In genomic region chr4:135839293-135840011, GRCm38 (mm10) we compare ENCODE assay signal across 20 mouse cellular contexts. TPM values are rescaled to one million over a fixed set of nuclear protein-coding genes. Genes with fewer than 3 reads are reported as not detected.
DNase-seq lines count a peak whose midpoint lies in the region; ATAC-seq lines count a peak whose summit lies in the region.
"Had no signal": no experiment of that assay in that cellular context is flagged by ENCODE, and none has a peak within 500 bp of the region (broad histone marks: within the 10 kb centered on the region; RNA-seq: fewer than 3 reads in every experiment).

No protein-coding gene starts in this region.

- H3K9ac ChIP-seq in limb, embryonic 12.5 days (replicated peaks), result no peak overlapping the region
- H3K9ac ChIP-seq in heart, embryonic 12.5 days, result no peak overlapping the region; the same call in 1 of the 2 replicates
- H3K9ac ChIP-seq: hindbrain, embryonic 14.5 days; limb, embryonic 15.5 days; liver, postnatal 0 days had no signal

- no peak overlapping the region for H3K4me3 ChIP-seq in limb, embryonic 12.5 days (replicated peaks)
- H3K4me3 ChIP-seq in limb, embryonic 10.5 days, result no peak overlapping the region
- H3K4me3 ChIP-seq in heart, embryonic 12.5 days, result no peak overlapping the region
- H3K4me3 ChIP-seq: erythroblast, embryonic 14.5 days; limb, embryonic 15.5 days; midbrain, embryonic 10.5 days had no signal

- 0 out of 2 replicates have a peak overlapping the region, but pooled peaks have one; percentile 41 for H3K27ac ChIP-seq in limb, embryonic 12.5 days
- H3K27ac ChIP-seq in limb, embryonic 10.5 days, result no peak overlapping the region
- H3K27ac ChIP-seq in heart, embryonic 12.5 days (ENCODE audit: poor library complexity, severe bottlenecking), result peak overlapping the region; percentile 85
- H3K27ac ChIP-seq: hindbrain, embryonic 14.5 days; limb, embryonic 15.5 days; midbrain, embryonic 10.5 days had no signal

- H3K9me3 ChIP-seq in limb, embryonic 12.5 days, result no peaks in the 10 kb centered on the region
- H3K9me3 ChIP-seq in limb, embryonic 10.5 days (replicated peaks), result no peaks in the 10 kb centered on the region
- 0 out of 2 replicates have a peak, but pooled peaks cover 6% of the 10 kb centered on the region for H3K9me3 ChIP-seq in heart, embryonic 12.5 days (replicated peaks)
- H3K9me3 ChIP-seq: limb, embryonic 15.5 days; midbrain, embryonic 10.5 days had no signal

- H3K4me1 ChIP-seq in limb, embryonic 12.5 days (replicated peaks), result no peaks in the 10 kb centered on the region
- peaks cover 5% of the 10 kb centered on the region; the same call in 1 of the 2 replicates for H3K4me1 ChIP-seq in limb, embryonic 10.5 days
- peaks cover 23% of the 10 kb centered on the region for H3K4me1 ChIP-seq in heart, embryonic 12.5 days (replicated peaks)

- no peaks in the 10 kb centered on the region for H3K27me3 ChIP-seq in limb, embryonic 12.5 days
- no peaks in the 10 kb centered on the region for H3K27me3 ChIP-seq in limb, embryonic 10.5 days (ENCODE audit: low read depth, poor library complexity, severe bottlenecking)
- H3K27me3 ChIP-seq in heart, embryonic 12.5 days (replicated peaks), result no peaks in the 10 kb centered on the region
- H3K27me3 ChIP-seq: limb, embryonic 15.5 days had no signal

- H3K4me2 ChIP-seq in limb, embryonic 12.5 days, result no peak overlapping the region
- H3K4me2 ChIP-seq in heart, embryonic 12.5 days, result peak overlapping the region; percentile 3; the same call in 1 of the 2 replicates
- H3K4me2 ChIP-seq: hindbrain, embryonic 14.5 days; limb, embryonic 15.5 days had no signal

- WGBS in limb, embryonic 12.5 days, result 81% methylated on average over 21 of the region's 21 CpGs
- WGBS in limb, embryonic 10.5 days, result 86% methylated on average over 21 of the region's 21 CpGs
- WGBS in heart, embryonic 12.5 days, result 53% methylated on average over 21 of the region's 21 CpGs

- no peak for ATAC-seq in limb, embryonic 12.5 days (ENCODE audit: insufficient number of reproducible peaks, insufficient read depth, low FRiP score, low TSS enrichment, low read depth)
- peak; percentile 39; the same call in 1 of the 2 replicates for ATAC-seq in heart, embryonic 12.5 days (ENCODE audit: insufficient number of reproducible peaks, low FRiP score)
- ATAC-seq: forebrain, embryonic 16.5 days; intestine, postnatal 0 days; liver, postnatal 0 days had no signal

- no peaks in the 10 kb centered on the region for H3K36me3 ChIP-seq in limb, embryonic 12.5 days
- no peaks in the 10 kb centered on the region for H3K36me3 ChIP-seq in limb, embryonic 10.5 days
- no peaks in the 10 kb centered on the region for H3K36me3 ChIP-seq in heart, embryonic 12.5 days
- H3K36me3 ChIP-seq: limb, embryonic 15.5 days; midbrain, embryonic 10.5 days had no signal

- peak; percentile 58 for DNase-seq in gastrocnemius, adult 18-20 months (ENCODE audit: low spot score)
- no peak for DNase-seq in gastrocnemius, postnatal 10 days
- DNase-seq in limb, embryonic 10.5 days (ENCODE audit: low spot score), result no peak
- DNase-seq in skeletal muscle tissue, adult 2 months (ENCODE audit: low read depth, low spot score), result peak; percentile 71
- no peak for DNase-seq in thymus, adult 18-20 months
- DNase-seq: adrenal gland, adult 8-10 months; cerebellum, adult 11-12 months; cerebellum, postnatal 36 days; kidney, postnatal 14 days; layer of hippocampus, adult 9-11 months; liver, postnatal 0 days; thymus, postnatal 4 days had no signal

RNA-seq across cellular contexts. Expression of gene Srsf10, which starts 16.1 kb away (rescaled TPM):
- total RNA-seq in gastrocnemius, adult 18-20 months (2021), result 10 to 100 TPM; 25.6 to 27.0 TPM
- 10 to 100 TPM; 47.2 to 59.0 TPM for total RNA-seq in gastrocnemius, postnatal 10 days (2021)
- polyA plus RNA-seq in limb, embryonic 12.5 days (2016; fragmentation: Nextera tagmentation; extraction: Ambion mirVana), result 392 and 402 TPM in 2 replicates
- polyA plus RNA-seq in limb, embryonic 10.5 days (2016; fragmentation: Nextera tagmentation; extraction: Ambion mirVana), result 328 and 383 TPM in 2 replicates
- 178 and 189 TPM in 2 replicates for polyA plus RNA-seq in heart, embryonic 12.5 days (2016; fragmentation: Nextera tagmentation; extraction: Ambion mirVana)

RNA-seq across cellular contexts. Expression of gene Pnrc2, which starts 34.2 kb away (rescaled TPM):
- 10 to 100 TPM; 39.8 to 42.2 TPM for total RNA-seq in gastrocnemius, adult 18-20 months (2021)
- total RNA-seq in gastrocnemius, postnatal 10 days (2021), result 10 to 100 TPM; 59.0 to 71.8 TPM
- 209 and 220 TPM in 2 replicates for polyA plus RNA-seq in limb, embryonic 12.5 days (2016; fragmentation: Nextera tagmentation; extraction: Ambion mirVana)
- polyA plus RNA-seq in limb, embryonic 10.5 days (2016; fragmentation: Nextera tagmentation; extraction: Ambion mirVana), result 177 and 208 TPM in 2 replicates
- 124 and 131 TPM in 2 replicates for polyA plus RNA-seq in heart, embryonic 12.5 days (2016; fragmentation: Nextera tagmentation; extraction: Ambion mirVana)

RNA-seq across cellular contexts. Expression of gene Cnr2, which starts 55.7 kb away (rescaled TPM):
- total RNA-seq in gastrocnemius, adult 18-20 months (2021), result under 1 TPM in 1 of 2 experiments, not detected in 1; 0.12 TPM
- under 1 TPM; 0.75 to 0.95 TPM for total RNA-seq in gastrocnemius, postnatal 10 days (2021)
- 0.22 and 0.45 TPM in 2 replicates for polyA plus RNA-seq in limb, embryonic 12.5 days (2016; fragmentation: Nextera tagmentation; extraction: Ambion mirVana)
- polyA plus RNA-seq in limb, embryonic 10.5 days (2016; fragmentation: Nextera tagmentation; extraction: Ambion mirVana), result 0.38 and 0.53 TPM in 2 replicates
- polyA plus RNA-seq in heart, embryonic 12.5 days (2016; fragmentation: Nextera tagmentation; extraction: Ambion mirVana), result 0.46 and 0.70 TPM in 2 replicates
- polyA plus RNA-seq: erythroblast, embryonic 14.5 days; forebrain, embryonic 16.5 days had no signal

Comparison
In these comparisons a context has a peak if more than half of its experiments do, and no peak if none do; other contexts are left out.
1. DNase-seq: peak in gastrocnemius, adult 18-20 months (single experiment) and skeletal muscle tissue, adult 2 months (single experiment); none in gastrocnemius, postnatal 10 days (single experiment), limb, embryonic 10.5 days (single experiment) and thymus, adult 18-20 months (0 of 2).